Mouse (Mus musculus) urinary bladder, adult 18-20 months (tissue): Measurements from ENCODE around the gene Arhgap10.
A peak's percentile ranks its signal among the peaks of the same experiment; 100 is the strongest.

Experiments used
- DNase-seq, 2 experiments: peaks; one replicate each; pipeline ENCODE4 v3.0.0; 2022; ENCODE audit warnings: low spot score in 2 of 2, mixed read lengths in 2 of 2

The Arhgap10 gene

DNA sequence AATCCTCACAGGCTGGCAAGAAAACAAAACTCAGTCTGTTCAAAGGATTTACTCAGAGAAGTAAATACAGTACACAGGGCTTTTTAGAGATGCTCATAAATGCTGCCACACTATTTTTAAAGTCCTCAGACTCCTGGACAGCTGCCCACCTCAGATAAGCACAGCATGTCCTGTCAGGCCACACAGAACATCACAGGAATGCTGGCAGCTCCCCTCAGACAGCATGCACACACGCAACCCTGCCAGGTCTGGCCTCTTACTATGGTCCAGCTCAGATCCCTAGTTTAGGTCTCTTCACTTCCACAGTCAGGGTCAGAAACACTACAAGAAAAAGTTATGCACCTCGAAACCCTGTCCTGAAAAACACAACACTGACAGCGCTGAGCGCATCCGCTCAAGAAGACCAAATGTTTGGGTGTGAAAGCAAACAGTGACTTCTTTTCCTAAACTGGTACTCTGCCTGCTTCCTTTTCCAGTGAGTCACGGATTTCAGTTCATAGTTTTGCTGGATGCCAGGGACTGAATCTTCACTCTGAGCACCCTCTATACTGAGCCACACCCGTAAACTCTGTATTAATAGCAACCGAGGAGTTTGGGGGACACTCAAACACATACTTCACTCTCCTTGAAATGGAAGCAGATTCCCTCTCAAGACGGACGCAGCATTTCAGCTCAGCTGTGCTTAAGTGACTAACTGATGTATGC, 73.4 kb downstream of the Arhgap10 start:
- DNase-seq, result peak; percentile 48 to 64

DNA sequence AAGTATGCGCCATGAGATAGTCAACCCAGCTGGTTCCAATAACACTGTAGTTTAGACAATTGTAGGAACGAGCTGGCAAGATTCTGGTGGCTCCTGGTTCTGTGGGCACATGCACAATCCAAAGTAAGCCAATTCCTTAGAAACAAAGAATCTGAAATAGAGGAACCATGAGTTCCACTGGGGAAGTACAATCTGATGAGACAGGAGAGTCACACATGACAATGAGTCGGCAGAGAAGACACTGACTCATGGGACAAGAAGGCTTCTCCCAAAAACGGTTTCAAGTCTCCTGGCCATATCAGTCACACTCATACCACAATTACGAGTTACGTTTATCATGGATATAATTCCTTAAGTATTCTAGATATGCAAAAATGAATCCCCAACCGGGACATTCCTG, 75.3 kb downstream of the Arhgap10 start:
- no peak for DNase-seq

DNA sequence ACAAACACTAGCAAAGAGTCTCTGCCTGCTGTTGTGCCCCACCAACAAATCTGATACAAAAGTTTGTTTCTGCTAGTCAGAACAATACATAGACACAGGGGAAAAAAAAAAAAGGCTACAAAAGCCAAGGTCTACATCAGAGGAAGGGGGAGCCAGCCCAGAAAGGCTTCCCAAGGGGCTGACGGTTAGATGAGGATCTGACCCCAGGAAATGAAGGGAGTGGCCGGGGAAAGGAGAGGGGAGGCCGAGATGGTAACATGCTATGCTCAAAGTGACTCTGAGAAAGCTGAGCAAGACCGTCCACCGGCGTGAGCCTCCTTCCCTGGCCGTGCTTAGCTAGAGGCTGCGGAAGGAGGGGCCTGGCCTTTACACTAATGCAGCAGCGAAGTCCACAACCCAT, 76.8 kb downstream of the Arhgap10 start:
- DNase-seq, result no peak

DNA sequence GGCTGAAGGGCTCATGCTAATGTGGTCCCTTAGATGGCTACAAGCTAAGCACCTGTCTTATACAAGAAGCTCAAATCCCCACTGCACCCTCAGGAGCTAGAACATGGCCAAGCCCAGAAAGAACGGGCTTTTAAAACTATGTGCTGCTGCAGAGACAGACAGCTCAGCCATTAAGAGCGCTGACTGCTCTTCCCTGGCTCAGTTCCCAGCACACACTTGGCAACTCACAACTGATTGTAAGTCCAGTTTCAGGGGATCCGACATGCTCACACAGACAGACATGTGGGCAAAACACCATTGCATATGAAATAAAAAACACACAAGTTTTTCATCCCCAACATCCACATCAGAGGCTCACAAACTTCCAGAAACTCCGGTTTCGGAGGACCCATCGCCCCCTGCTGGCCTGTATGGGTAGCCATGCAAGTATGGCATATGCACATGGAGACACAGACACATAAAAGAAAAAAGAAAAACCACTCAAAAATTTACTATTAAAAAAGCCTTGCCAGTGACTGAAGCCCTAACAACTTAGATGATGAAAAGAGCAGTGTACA, 77.4 kb downstream of the Arhgap10 start:
- no peak for DNase-seq

DNA sequence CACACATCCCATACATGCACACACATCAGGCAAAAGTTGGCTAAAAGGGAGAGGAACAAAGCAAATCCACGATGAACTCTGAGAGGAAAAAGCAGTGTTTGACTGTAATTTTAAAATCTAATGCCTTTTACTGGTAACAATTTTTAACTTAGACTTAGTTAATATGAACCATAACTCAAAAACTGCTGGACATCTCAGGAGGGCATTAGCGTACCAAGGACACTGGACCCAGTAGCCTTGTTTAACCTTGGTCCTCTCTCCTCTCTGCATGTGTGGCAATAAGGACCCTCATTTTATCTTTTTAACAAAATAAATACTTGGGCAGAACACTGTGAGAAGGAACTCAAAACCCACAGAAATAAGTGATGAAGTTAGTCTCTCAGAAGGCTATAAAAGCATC, 78.1 kb downstream of the Arhgap10 start:
- DNase-seq, result no peak

DNA sequence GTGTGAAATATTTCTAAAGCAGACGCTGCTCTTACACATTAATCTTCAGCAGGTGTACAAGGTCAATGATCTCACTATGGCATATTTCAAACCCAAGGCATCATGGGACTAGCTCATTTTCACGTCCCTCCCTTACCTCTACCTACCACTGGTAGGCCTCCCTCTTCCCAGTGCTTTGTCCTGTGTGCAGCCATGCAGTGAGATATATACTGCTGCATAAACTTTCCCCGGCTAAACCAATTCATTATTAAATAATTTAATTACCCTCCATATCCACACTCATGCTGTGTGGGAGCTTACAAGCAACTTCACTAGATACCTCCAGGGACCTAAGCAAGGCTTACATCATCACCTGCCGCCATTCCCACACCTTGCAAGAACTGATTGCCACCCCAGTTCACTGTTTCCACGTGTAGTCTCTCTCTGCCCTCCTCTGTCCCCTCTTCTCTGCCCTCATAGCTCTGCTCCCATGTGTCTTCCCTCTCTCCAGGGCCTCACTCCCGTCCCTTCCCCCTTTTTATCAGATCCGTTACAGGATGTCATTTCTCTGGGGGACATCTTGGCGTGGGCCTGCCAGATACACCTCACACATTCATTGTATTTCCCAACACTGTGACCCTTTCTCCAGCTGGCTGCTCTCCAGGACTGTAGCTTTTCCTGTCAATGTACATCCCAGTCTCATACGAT, 79.8 kb downstream of the Arhgap10 start:
- DNase-seq, result no peak

DNA sequence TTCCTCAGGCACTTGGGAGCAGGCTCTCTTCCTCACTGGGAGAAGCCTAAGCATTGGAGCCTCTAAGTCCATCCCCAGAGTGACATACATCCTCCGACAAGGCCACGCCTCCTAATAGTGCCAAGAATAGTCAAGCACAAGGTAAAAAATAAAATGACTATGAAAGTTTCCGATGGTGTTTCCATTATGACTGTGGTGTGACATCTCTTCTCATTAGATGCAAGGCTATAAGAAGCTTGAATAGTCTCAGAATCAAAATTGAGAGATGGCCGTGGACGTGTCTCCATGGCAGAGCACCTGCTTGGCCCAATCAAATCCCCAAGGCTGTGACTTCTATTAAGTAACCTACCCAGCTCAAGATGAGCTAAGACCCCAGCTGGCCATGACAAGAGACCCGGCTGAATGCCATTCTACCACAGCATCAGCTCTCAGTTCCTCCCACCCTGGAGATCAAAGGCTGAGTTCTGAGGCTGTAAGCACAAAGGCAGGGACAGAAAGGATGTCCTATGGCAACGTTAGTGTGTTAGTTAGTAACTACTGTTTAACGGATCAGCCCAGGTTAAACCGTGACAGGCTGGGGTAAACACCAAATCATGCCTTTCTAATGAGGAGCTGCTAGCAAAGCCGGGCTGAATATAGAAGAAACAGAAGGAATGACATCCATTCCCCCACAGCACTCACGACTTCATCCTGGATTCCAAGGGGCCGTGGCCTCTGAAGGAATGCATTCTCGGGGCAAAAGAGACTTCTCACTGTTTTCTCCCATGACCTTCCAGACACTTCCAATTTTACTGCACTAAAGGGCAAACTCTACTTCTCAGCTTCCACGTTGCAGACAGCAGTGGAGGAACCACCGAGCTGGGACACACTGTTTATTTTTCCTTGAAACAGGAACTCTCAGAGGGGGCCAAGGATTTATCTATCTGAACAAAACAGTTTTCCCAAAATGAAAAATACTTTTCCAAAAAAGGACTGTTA, 81.5 kb downstream of the Arhgap10 start:
- no peak for DNase-seq

DNA sequence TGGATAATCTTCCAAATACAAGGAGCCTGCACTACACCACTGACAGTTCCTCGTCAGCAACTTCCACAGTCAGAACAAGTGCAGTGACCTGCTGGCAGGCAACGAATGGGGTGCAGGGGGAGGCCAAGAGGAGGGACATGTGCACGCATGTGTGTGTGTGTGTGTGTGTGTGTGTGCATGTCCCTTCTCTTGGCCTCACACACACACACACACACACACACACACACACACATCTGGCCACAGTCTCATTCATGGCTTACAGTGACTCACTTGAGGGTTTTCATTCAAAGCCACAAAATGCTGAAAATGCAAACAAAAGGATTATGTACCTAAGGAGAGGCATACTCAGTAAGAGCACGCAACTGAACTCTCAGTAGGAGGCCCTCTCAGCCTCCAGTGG, 84.5 kb downstream of the Arhgap10 start:
- DNase-seq, result peak; percentile 42 to 45

DNA sequence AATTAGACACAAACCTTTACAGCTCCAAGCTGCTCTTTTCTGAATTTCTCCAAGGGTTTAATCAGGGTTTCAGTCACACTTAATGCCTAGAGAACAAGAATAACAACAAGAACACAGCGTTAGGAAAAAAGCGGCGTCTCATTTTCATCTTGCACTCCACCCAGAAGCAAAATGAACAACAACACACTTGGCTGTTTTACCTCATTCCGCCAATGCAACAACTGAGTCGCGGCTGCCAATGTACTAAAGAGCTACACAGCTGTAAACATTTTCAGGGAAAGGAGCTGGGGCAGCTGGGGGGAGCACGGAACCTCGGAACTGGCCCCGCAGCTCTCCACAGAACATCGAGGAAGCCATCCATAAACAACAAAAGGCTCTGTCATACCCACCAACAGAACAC, 85.0 kb downstream of the Arhgap10 start:
- no peak for DNase-seq

DNA sequence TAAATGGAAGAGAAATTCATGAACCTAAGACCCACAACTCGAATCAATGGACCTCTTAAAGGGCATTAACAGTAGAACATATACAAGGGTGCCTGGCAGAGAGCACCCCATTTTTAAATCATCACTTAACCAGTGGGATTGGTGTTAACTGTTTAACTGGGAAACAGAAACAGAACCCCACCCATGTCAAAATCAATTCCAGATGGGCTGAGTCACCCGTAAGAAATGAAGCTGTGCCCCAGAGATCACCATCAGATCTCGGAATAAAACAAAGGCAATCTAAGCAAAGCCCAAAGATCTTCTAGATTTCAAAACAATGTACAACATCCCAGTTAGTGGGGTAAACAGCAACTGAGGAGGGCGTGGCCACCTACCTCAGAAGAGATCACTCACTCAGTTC, 89.3 kb downstream of the Arhgap10 start:
- peak in 1 of 2 experiments; percentile 43 for DNase-seq

DNA sequence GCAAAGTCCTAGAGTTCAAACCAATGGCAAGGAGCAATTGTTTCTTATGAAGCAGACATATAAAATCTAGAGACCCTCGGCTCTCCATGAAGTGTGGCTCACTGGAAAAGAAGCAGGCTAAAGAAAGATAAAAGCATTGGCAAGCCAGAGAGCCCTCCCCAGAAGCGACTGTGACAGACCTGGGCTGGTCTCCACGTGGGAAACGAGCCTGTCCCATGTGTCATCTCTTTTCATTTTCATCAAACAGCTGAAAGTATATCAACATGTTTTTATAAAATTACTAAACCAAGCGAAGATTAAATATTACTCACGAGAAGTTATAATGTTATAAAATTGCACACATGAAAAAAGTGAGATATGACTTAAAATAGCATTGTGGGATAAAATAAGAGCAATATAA, 89.7 kb downstream of the Arhgap10 start:
- DNase-seq, result no peak

DNA sequence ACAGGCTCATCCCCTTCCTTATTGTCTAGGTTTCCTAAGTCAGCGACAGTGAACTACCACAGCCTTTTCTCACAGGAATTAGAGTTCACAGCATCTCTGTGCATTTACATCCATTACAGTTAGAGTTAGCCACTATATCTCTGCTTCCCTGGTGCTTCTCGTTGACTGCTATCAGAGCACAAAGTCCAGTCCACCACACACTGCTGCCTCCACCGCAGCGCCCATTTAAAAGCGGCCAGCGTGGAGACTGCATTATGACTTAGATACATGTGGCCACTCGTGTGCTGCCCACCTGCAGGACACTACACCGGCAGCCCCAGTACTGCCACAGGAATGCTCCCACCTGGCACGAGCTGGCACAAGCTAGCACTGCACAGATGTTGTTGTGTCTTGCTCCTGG, 90.3 kb downstream of the Arhgap10 start:
- DNase-seq, result no peak

DNA sequence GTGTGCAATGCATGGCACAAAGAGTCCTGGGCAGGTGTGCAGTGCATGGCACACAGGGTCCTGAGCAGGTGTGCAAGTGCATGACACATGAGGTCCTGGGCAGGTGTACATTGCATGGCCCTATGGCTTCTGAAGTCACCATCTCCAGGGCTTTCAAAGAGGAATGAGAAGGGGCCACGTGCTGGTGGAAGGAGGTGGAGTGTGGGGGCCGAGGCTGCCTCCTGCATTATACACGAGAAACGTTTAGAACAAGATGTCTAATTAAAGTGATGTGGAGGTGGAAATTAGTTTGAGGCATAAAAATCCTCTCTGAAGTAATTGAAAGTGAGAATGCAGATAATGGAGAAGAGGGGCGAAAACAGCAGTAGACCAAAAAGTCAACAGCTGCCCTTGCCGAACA, 93.9 kb downstream of the Arhgap10 start:
- no peak for DNase-seq

DNA sequence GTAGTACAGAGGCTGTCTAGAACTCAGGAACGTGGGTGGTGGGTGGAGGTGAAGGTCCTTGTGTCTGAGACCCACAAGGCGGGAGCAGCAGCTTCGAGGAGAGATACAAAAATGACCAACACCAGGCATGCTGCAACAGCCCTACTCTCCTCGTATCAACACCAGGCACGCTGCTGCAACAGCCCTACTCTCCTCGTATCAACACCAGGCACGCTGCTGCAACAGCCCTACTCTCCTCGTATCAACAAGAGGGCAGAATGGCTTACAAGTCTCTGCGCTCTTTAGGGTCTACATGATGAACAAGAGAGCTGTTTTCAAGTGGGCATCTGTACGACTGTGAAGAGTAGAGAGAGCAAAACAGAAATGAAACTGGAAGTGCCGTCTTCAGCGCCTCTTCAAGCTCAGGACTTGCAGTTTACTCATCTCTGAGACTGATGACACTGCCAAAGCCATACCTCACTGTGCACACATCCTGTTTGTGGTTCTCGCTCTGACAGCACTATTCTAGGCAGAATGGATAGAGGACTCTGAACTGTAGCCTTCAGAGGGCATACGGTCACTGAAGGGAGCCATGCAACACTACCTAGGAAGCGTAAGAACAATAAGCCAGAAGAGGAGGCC, 95.0 kb downstream of the Arhgap10 start:
- no peak for DNase-seq

DNA sequence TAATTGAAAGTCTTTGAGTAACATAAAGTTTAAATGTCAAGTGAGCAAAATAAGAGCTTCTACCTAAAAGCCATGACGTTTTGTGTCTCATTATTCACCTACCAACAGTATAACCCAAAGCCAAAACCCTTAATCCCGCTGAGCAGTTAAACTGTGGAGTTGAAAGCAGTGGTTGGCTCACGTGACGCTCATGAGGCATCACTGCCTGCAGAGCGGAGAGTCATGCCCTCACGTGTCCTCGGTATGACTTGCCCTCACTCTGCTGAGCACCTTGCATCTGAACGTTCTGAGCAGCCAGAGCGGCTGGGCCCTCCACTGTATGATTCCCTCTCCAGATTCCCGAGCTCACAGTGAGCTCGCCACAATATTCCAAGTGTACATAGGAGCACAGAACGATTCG, 96.2 kb downstream of the Arhgap10 start:
- no peak for DNase-seq

DNA sequence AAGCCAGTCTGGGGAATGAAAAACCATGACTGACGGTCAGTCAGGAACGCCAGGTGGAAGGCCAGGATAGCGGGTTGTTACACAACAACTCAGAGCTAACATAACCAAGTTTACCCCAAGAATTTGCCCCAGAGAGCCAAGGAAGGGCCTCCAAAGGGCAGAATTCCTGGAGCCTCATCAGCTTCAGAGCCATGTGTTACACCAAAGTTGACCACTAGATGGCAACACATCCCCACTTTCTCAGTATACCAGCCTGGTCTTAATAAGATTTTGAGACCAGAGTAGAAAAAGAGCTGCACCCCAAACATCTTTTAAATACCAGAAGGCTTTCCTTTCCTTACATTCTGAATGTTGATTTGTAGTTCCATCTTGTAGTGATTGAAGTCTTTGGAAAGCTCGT, 98.0 kb downstream of the Arhgap10 start:
- DNase-seq, result peak in 1 of 2 experiments; percentile 47

DNA sequence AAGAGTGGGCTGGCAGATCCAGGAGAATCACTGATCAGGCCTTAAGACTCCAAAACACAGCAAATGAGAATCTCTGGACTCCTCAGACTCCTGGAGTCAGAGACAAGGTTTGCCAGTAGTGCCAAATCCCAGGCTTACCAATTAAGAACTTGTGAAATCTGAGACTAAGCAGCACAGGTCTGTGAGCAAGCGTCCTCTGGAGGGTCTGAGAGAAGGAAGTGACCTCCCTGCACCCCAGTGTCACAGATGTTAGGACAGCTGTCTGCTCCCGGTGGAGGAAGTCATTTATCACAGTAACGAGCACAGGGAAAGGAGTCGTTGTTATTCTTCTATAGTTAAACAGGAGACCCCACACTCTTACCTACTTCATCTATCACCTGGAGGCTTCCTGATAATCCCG, 101.0 kb downstream of the Arhgap10 start:
- DNase-seq, result no peak

DNA sequence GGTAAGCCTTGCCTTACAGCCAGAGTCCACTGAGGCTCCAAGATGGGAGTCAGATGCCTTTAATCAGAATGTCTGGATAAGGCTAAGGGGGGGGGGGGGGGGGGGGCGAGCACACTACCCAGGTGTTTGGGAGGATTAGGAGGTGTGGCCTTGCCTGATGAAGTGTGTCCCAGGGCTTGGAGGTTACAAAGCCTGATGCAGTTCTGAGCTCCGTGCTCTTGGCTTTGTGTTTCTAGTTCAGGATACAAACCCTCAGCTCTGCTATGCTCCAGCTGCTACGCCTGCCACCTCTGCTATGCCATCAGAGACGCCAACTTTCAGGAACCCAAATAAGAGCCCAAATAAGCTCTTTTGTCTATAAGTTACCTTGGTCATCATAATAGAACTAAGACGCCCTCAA, 101.7 kb downstream of the Arhgap10 start:
- DNase-seq, result no peak

DNA sequence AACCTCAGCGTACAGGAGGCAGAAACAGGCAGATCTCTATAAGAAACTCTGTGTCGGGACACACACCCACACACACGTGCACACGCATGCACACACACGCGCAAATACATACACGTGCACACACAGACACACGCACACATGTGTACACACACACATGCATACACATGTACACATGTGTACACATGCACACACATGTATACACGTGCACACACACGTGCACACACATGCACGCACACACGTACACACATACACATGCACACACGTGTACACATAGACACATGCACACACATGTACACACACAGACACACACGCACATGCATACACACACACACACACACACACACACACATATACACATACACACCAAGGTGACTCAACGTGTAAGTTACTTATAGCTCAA, 106.5 kb downstream of the Arhgap10 start:
- DNase-seq, result no peak

DNA sequence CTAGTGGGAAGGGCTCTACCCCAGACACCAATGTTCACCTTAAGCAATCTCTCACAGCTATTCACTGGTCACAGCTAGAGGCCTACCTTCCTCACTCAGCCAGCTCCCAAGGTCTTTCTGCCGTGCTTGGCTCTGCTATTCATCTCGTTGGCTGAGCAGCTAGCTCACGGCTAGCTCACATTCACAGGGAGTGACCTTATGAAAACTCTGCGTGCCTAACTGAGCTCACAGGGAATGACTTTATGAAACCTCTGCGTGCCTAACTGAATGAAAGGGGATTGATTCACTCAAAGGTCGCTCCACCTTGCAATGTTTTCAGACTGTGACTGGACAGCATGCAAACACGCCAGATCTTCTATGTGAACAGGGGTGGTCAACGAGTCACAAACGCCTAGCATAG, 107.4 kb downstream of the Arhgap10 start:
- no peak for DNase-seq

DNA sequence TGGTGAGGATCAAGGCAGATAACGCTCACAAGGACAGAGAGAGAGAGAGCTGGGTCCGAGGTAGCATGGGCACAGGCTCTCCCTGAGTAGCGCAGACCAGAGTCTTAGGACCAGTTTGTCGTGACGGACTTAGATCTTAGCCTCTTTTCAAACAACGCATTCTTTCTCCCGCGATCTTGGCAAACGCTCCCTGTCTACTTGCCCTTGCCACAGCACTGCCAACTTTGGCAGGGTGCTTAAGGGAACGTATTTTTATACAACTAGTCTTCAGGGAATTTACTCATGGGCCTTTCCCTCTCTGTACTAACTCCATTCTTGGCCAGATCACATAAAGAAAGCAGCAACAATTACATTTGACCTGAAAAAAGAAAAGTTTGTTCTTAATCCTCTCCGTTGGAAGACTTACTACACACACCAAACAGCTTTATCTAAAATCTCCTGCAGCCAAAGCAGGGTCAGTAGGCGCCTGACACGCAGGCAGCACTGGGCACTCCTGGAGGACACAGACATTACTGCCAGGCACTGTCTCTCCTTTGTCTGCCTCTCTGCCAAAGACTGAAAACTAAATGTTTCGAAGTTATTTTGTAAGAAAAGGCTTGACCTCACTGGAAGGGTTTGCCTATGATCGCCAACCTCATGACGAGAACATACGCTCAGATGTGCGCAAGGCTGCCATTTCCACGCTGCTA, 109.1 kb downstream of the Arhgap10 start:
- no peak for DNase-seq
